Mouse (Mus musculus): ENCODE results near the gene Ankrd27.
"Not testable (repeated sequence)": the region's sequence is repeated elsewhere in the genome, so short reads cannot be mapped to it uniquely, and the experiment has no call there.

Gene Ankrd27

GRCm38 (mm10) chr7:35586055-35586905, at the start of gene Ankrd27:
Gene Ankrd27, plus strand, starts transcription at chr7:35586244.
- in situ Hi-C loops (cut with MboI, MseI), result no loop called here

- in situ Hi-C loops (cut with MboI, MseI), result no loop called here
Measured at GRCm38 (mm10) chr7:35537562-35537961, 48.5 kb upstream of the Ankrd27 start, which contains the start of gene Tdrd12. Gene Tdrd12, minus strand, starts transcription at chr7:35537745.

- in situ Hi-C loops (cut with MboI, MseI), result loop anchor here in 1 of 2 experiments (10.0 kb wide), 1 partner anchor 481 kb away; no protein-coding TSS in a partner anchor
Measured at GRCm38 (mm10) chr7:35545881-35546280, 40.2 kb upstream of the Ankrd27 start.

GRCm38 (mm10) chr7:35553751-35554604, 32.1 kb upstream of the Ankrd27 start:
- in situ Hi-C loops (cut with MboI, MseI), result no loop called here

- in situ Hi-C loops (cut with MboI, MseI), result no loop called here
Measured at GRCm38 (mm10) chr7:35554605-35555175, 31.4 kb upstream of the Ankrd27 start.

- in situ Hi-C loops (cut with MboI, MseI), result no loop called here
Measured at GRCm38 (mm10) chr7:35555224-35556204, 30.5 kb upstream of the Ankrd27 start.

- in situ Hi-C loops (cut with MboI, MseI), result no loop called here
Measured at GRCm38 (mm10) chr7:35556205-35556603, 29.8 kb upstream of the Ankrd27 start, which contains the start of gene Nudt19. Gene Nudt19, minus strand, starts transcription at chr7:35556304.

- in situ Hi-C loops (cut with MboI, MseI), result no loop called here
Measured at GRCm38 (mm10) chr7:35556905-35557304, 29.1 kb upstream of the Ankrd27 start.

- in situ Hi-C loops (cut with MboI, MseI), result no loop called here
Measured at GRCm38 (mm10) chr7:35557577-35557976, 28.5 kb upstream of the Ankrd27 start.

GRCm38 (mm10) chr7:35558681-35559080, 27.4 kb upstream of the Ankrd27 start:
- in situ Hi-C loops (cut with MboI, MseI), result no loop called here

- in situ Hi-C loops (cut with MboI, MseI), result no loop called here
Measured at GRCm38 (mm10) chr7:35559838-35560237, 26.2 kb upstream of the Ankrd27 start.

- in situ Hi-C loops (cut with MboI, MseI), result no loop called here
Measured at GRCm38 (mm10) chr7:35563071-35563470, 23.0 kb upstream of the Ankrd27 start.

GRCm38 (mm10) chr7:35564067-35564865, 21.8 kb upstream of the Ankrd27 start:
- in situ Hi-C loops (cut with MboI, MseI), result no loop called here

- in situ Hi-C loops (cut with MboI, MseI), result loop anchor here in 1 of 2 experiments (5.0 kb wide), 1 partner anchor 68 kb away; no protein-coding TSS in a partner anchor
Measured at GRCm38 (mm10) chr7:35564872-35565271, 21.2 kb upstream of the Ankrd27 start.

GRCm38 (mm10) chr7:35565965-35566364, 20.1 kb upstream of the Ankrd27 start:
- in situ Hi-C loops (cut with MboI, MseI), result loop anchor here in 1 of 2 experiments (5.0 kb wide), 1 partner anchor 69 kb away; no protein-coding TSS in a partner anchor

- in situ Hi-C loops (cut with MboI, MseI), result loop anchor here in 1 of 2 experiments (5.0 kb wide), 1 partner anchor 72 kb away; no protein-coding TSS in a partner anchor
Measured at GRCm38 (mm10) chr7:35569724-35570123, 16.3 kb upstream of the Ankrd27 start.

- in situ Hi-C loops (cut with MboI, MseI), result not testable (repeated sequence)
Measured at GRCm38 (mm10) chr7:35570883-35571282, 15.2 kb upstream of the Ankrd27 start.

- in situ Hi-C loops (cut with MboI, MseI), result loop anchor here in 1 of 2 experiments (5.0 kb wide), 1 partner anchor 38 kb away; no protein-coding TSS in a partner anchor
Measured at GRCm38 (mm10) chr7:35579849-35580248, 6.2 kb upstream of the Ankrd27 start.

GRCm38 (mm10) chr7:35582719-35583118, 3.3 kb upstream of the Ankrd27 start:
- in situ Hi-C loops (cut with MboI, MseI), result loop anchor here in 1 of 2 experiments (5.0 kb wide), 1 partner anchor 40 kb away; no protein-coding TSS in a partner anchor

All from T-helper 17 cell (primary cell).